Mouse (Mus musculus): ENCODE results near the gene Tbx3. TPM values are rescaled to one million over a fixed set of nuclear protein-coding genes. Genes with fewer than 3 reads are reported as not detected.

The Tbx3 gene
- total and polyA plus RNA-seq, 2 experiments, result 7.7 to 32.4 TPM

DNA sequence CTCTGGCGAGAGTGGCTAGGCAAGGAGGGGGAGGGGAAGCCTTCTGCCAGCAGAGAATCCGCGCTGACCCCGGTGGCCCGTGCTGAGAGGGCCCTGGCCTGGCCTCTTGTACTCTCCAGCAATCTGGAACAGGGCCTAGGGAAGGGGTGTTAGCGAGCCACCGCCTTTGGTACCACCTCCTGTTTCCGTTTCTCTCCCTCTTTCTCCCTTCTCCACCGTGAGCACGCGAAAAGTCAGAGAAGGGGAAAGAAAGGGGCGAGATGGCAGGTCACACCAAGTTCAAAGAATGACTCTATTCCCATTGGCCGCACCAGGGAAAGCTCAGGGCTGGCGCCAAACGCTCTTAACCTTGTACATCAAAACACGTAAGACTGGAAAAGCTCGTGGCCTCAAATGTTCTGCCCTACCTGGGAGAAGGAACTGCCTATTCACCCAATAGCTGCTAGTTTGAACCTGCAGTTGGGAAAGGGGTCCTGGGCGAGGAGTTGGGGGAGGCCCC, 1.5 kb upstream of the Tbx3 start:
- no peak for TF ChIP-seq POLR2A (IDR thresholded peaks at IDR 0.05; ENCODE audit: extremely low read depth, insufficient read depth, low read length)
- TF ChIP-seq CTCF (IDR thresholded peaks at IDR 0.05; ENCODE audit: low read depth, low read length), result no peak

GRCm38 (mm10) chr5:119669741-119670565, 516 bp upstream of the Tbx3 start:
- Histone ChIP-seq H3K27me3 (ENCODE audit: control insufficient read depth, insufficient read depth, low read length) (no peaks in the 10 kb centered on the region), H3K4me1 (ENCODE audit: control insufficient read depth, insufficient read depth, low read length) (no peaks in the 10 kb centered on the region), H3K9ac (ENCODE audit: low read depth, low read length) (peak overlapping the region; percentile 79), H3K79me2 (ENCODE audit: control insufficient read depth, insufficient read depth, low read length) (0 out of 2 replicates have a peak, but pooled peaks cover 3% of the 10 kb centered on the region), H3K36me3 (ENCODE audit: control insufficient read depth, insufficient read depth, low read length) (no peaks in the 10 kb centered on the region), H3K27ac (replicated peaks; ENCODE audit: insufficient read depth, low read depth, low read length) (peak overlapping the region; percentile 73), H3K4me3 (ENCODE audit: insufficient read depth, low read depth, low read length) (peak overlapping the region; percentile 65)
- peak; percentile 67 for DNase-seq (ENCODE audit: extremely low read depth, low read depth, low spot score)
- 2% methylated on average over 61 of the region's 61 CpGs for WGBS
- TF ChIP-seq POLR2A (IDR thresholded peaks at IDR 0.05; ENCODE audit: extremely low read depth, insufficient read depth, low read length) (no peak), CTCF (IDR thresholded peaks at IDR 0.05; ENCODE audit: low read depth, low read length) (no peak)

More for the DNA sequence above, 1.5 kb upstream of the Tbx3 start:
- Histone ChIP-seq H3K4me3 (ENCODE audit: insufficient read depth, low read depth, low read length) (no peak overlapping the region), H3K79me2 (ENCODE audit: control insufficient read depth, insufficient read depth, low read length) (0 out of 2 replicates have a peak, but pooled peaks cover 3% of the 10 kb centered on the region), H3K27ac (replicated peaks; ENCODE audit: insufficient read depth, low read depth, low read length) (peak overlapping the region; percentile 73), H3K36me3 (ENCODE audit: control insufficient read depth, insufficient read depth, low read length) (no peaks in the 10 kb centered on the region), H3K4me1 (ENCODE audit: control insufficient read depth, insufficient read depth, low read length) (no peaks in the 10 kb centered on the region), H3K27me3 (ENCODE audit: control insufficient read depth, insufficient read depth, low read length) (no peaks in the 10 kb centered on the region; the same call in 1 of the 2 replicates), H3K9ac (ENCODE audit: low read depth, low read length) (no peak overlapping the region; the same call in 1 of the 2 replicates)
- 21% methylated on average over 18 of the region's 18 CpGs for WGBS
- peak; percentile 70 for DNase-seq (ENCODE audit: extremely low read depth, low read depth, low spot score)

DNA sequence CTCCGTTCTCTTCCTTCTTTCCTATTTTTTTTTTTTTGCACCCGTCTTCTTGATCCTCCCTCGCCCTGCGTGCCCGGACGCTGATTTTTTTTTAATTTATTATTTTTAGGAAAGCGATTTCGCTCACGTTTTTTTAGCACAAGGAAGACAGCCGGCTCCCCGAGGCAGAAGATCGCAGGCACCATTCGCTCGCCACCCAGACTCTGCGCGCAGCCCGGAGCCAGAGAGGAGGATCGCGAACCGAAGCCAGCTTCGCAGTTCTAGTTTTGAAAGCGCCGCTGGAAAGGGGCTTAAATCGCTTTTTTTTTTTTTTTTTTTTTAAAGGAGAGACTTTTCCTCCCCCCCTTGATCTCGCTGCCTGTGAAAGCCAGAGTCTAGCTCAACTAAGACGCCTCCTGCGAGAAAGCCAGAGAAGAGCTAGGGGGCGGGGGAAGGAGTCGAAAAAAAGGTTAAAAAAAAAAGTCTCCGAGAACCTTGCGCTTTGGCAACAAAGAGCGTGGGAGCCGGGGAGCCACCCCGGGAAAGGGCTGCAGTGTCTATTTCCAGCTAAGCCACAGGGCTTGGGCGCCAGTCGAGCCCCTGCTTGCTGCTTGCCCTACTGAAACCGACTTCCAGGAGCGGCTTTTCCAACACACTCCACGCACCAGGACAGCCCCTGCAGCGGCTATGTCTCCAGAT, 794 bp downstream of the Tbx3 start:
- Histone ChIP-seq H3K36me3 (ENCODE audit: control insufficient read depth, insufficient read depth, low read length) (peaks cover 2% of the 10 kb centered on the region; the same call in 1 of the 2 replicates), H3K27ac (replicated peaks; ENCODE audit: insufficient read depth, low read depth, low read length) (peak overlapping the region; percentile 3), H3K79me2 (ENCODE audit: control insufficient read depth, insufficient read depth, low read length) (0 out of 2 replicates have a peak, but pooled peaks cover 3% of the 10 kb centered on the region), H3K9ac (ENCODE audit: low read depth, low read length) (peak overlapping the region; percentile 36), H3K4me3 (ENCODE audit: insufficient read depth, low read depth, low read length) (peak overlapping the region; percentile 65), H3K4me1 (ENCODE audit: control insufficient read depth, insufficient read depth, low read length) (no peaks in the 10 kb centered on the region), H3K27me3 (ENCODE audit: control insufficient read depth, insufficient read depth, low read length) (no peaks in the 10 kb centered on the region)
- DNase-seq (ENCODE audit: extremely low read depth, low read depth, low spot score), result peak; percentile 34
- 1% methylated on average over 40 of the region's 40 CpGs for WGBS
- TF ChIP-seq POLR2A (IDR thresholded peaks at IDR 0.05; ENCODE audit: extremely low read depth, insufficient read depth, low read length) (no peak), CTCF (IDR thresholded peaks at IDR 0.05; ENCODE audit: low read depth, low read length) (no peak)

DNA sequence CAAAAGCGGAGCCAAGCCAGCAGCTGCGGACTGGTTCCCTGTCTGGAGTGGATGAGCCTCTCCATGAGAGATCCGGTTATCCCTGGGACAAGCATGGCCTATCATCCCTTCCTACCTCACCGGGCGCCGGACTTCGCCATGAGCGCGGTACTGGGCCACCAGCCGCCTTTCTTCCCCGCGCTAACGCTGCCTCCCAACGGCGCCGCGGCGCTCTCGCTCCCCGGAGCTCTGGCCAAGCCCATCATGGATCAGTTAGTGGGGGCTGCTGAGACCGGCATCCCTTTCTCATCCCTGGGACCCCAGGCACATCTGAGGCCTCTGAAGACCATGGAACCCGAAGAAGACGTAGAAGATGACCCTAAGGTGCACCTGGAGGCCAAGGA, 1.5 kb downstream of the Tbx3 start:
- no peaks in the 10 kb centered on the region for H3K4me1 ChIP-seq (ENCODE audit: control insufficient read depth, insufficient read depth, low read length)
- peak overlapping the region; percentile 65 for H3K4me3 ChIP-seq (ENCODE audit: insufficient read depth, low read depth, low read length)
- DNase-seq (ENCODE audit: extremely low read depth, low read depth, low spot score), result no peak
- peaks cover 5% of the 10 kb centered on the region; the same call in 1 of the 2 replicates for H3K36me3 ChIP-seq (ENCODE audit: control insufficient read depth, insufficient read depth, low read length)
- no peaks in the 10 kb centered on the region for H3K27me3 ChIP-seq (ENCODE audit: control insufficient read depth, insufficient read depth, low read length)
- 0 out of 2 replicates have a peak, but pooled peaks cover 3% of the 10 kb centered on the region for H3K79me2 ChIP-seq (ENCODE audit: control insufficient read depth, insufficient read depth, low read length)
- WGBS, result 1% methylated on average over 23 of the region's 23 CpGs
- peak overlapping the region; percentile 78 for H3K9ac ChIP-seq (ENCODE audit: low read depth, low read length)
- TF ChIP-seq POLR2A (IDR thresholded peaks at IDR 0.05; ENCODE audit: extremely low read depth, insufficient read depth, low read length), result no peak
- peak overlapping the region; percentile 3 for H3K27ac ChIP-seq (replicated peaks; ENCODE audit: insufficient read depth, low read depth, low read length)

DNA sequence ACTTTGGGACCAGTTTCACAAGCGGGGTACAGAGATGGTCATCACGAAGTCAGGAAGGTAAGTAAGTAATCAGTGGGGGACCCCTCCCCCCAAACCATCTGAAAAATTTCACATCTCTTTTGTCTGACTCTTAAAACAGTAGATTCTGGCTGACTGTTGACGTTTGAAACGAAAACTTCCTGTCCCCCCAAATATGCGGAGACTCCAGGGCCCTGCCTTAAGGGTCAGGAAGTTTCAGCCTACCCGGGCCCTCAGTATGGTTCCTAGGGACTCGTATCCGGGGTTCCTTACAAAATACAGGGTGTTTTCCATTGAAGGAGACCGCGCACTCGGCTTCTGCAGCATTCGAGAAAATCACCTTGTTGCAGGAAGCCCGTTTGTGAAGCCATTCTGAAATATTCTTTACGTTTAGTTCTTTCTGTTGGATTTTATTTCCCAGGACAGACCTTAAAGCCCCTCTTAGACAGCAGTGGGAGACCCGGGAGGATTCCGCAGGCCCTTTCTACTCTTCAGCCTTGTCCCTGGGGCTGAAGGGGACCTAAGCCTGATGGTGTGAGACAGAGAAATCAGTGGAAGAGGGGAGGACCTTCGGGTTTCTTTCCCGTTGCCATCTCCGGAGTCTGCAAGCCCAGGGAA, 2.0 kb downstream of the Tbx3 start:
- DNase-seq (ENCODE audit: extremely low read depth, low read depth, low spot score), result peak; percentile 20
- Histone ChIP-seq H3K27ac (replicated peaks; ENCODE audit: insufficient read depth, low read depth, low read length) (peak overlapping the region; percentile 3), H3K9ac (ENCODE audit: low read depth, low read length) (peak overlapping the region; percentile 78), H3K4me1 (ENCODE audit: control insufficient read depth, insufficient read depth, low read length) (no peaks in the 10 kb centered on the region), H3K27me3 (ENCODE audit: control insufficient read depth, insufficient read depth, low read length) (no peaks in the 10 kb centered on the region), H3K36me3 (ENCODE audit: control insufficient read depth, insufficient read depth, low read length) (peaks cover 10% of the 10 kb centered on the region; the same call in 1 of the 2 replicates), H3K4me3 (ENCODE audit: insufficient read depth, low read depth, low read length) (peak overlapping the region; percentile 65), H3K79me2 (ENCODE audit: control insufficient read depth, insufficient read depth, low read length) (0 out of 2 replicates have a peak, but pooled peaks cover 3% of the 10 kb centered on the region)
- TF ChIP-seq CTCF (IDR thresholded peaks at IDR 0.05; ENCODE audit: low read depth, low read length), result no peak
- no peak for TF ChIP-seq POLR2A (IDR thresholded peaks at IDR 0.05; ENCODE audit: extremely low read depth, insufficient read depth, low read length)
- WGBS, result 4% methylated on average over 19 of the region's 19 CpGs

Measured in liver, adult 2 months (tissue).